Mouse (Mus musculus) CH12.LX (cell line): ENCODE measurements around the gene Rpl34. TPM values are rescaled to one million over a fixed set of nuclear protein-coding genes. Genes with fewer than 3 reads are reported as not detected.

Experiments used
- DNase-seq: peaks from one replicate; pipeline ENCODE4 v3.0.0-alpha.2; 2013; ENCODE audit errors: extremely low read depth
- H3K27ac ChIP-seq: 2 replicates; pipeline ENCODE4 v1.5.1; 2012; ENCODE audit warnings: low read depth, mild to moderate bottlenecking, control low read depth, moderate library complexity; ENCODE audit not compliant: insufficient read depth
- H3K27me3 ChIP-seq: replicated peaks from 2 replicates; pipeline ENCODE3; 2012; ENCODE audit warnings: inconsistent platforms
- H3K36me3 ChIP-seq, 2 experiments: replicated peaks in 1 of 2; 2 replicates each; pipeline versions ENCODE3 to v1.6.1; 2012; ENCODE audit warnings: inconsistent platforms in 1 of 2, low read length in 1 of 2, mild to moderate bottlenecking in 1 of 2, mixed read lengths in 1 of 2, moderate library complexity in 1 of 2; ENCODE audit not compliant: control insufficient read depth in 1 of 2, insufficient read depth in 1 of 2
- H3K4me1 ChIP-seq, 2 experiments: 2 replicates each; pipeline ENCODE4 v1.6.1; 2012; ENCODE audit warnings: inconsistent platforms in 1 of 2, moderate library complexity in 1 of 2; ENCODE audit not compliant: insufficient read depth in 2 of 2, control insufficient read depth in 1 of 2
- H3K4me2 ChIP-seq: 2 replicates; pipeline ENCODE4 v1.6.1; 2012; ENCODE audit warnings: low read depth, mild to moderate bottlenecking, control low read depth; ENCODE audit not compliant: poor library complexity, insufficient read depth, severe bottlenecking
- H3K4me3 ChIP-seq, 3 experiments: fragments of 150-350 bp in 1 of 3; sonication (generic) in 1 of 3; replicated peaks in 1 of 3; 2 replicates each; pipeline versions ENCODE3 to v1.5.1; 2011 to 2012; ENCODE audit warnings: low read depth in 2 of 3, low read length in 2 of 3, mild to moderate bottlenecking in 2 of 3, moderate library complexity in 2 of 3, control low read depth in 1 of 3, improper control_type of control experiment in 1 of 3, inconsistent platforms in 1 of 3, mixed read lengths in 1 of 3; ENCODE audit not compliant: poor library complexity in 1 of 3
- H3K79me2 ChIP-seq: replicated peaks from 2 replicates; pipeline ENCODE4 v1.6.1; 2012; ENCODE audit warnings: mild to moderate bottlenecking, moderate library complexity; ENCODE audit not compliant: control insufficient read depth, poor library complexity, insufficient read depth, severe bottlenecking; ENCODE audit errors: extremely low read depth
- H3K9ac ChIP-seq: 2 replicates; pipeline ENCODE4 v1.6.1; 2012; ENCODE audit warnings: low read depth, mild to moderate bottlenecking, control low read depth, moderate library complexity; ENCODE audit not compliant: insufficient read depth
- H3K9me3 ChIP-seq: replicated peaks from 2 replicates; pipeline ENCODE3; 2012; ENCODE audit warnings: low read length, inconsistent platforms, mixed read lengths
- BHLHE40 ChIP-seq: IDR thresholded peaks from 2 replicates; pipeline ENCODE4 v1.6.1; 2011; ENCODE audit warnings: mild to moderate bottlenecking, low read depth, low read length, improper control_type of control experiment
- EP300 ChIP-seq: IDR thresholded peaks from 2 replicates; pipeline ENCODE4 v1.6.1; 2011; ENCODE audit warnings: low read length, improper control_type of control experiment
- ETS1 ChIP-seq: conservative IDR thresholded peaks from 2 replicates; pipeline ENCODE4 v1.6.1; 2012; ENCODE audit warnings: low read depth, mild to moderate bottlenecking, inconsistent platforms, low read length, improper control_type of control experiment, moderate library complexity
- IRF4 ChIP-seq: IDR thresholded peaks from 2 replicates; pipeline ENCODE4 v1.6.1; 2014; ENCODE audit warnings: low read depth, mild to moderate bottlenecking, inconsistent platforms, low read length, improper control_type of control experiment
- JUN ChIP-seq: IDR thresholded peaks from 2 replicates; pipeline ENCODE4 v1.6.1; 2011; ENCODE audit warnings: low read depth, mild to moderate bottlenecking, low read length, improper control_type of control experiment, moderate library complexity; ENCODE audit not compliant: insufficient read depth
- MAFK ChIP-seq: IDR thresholded peaks from 2 replicates; pipeline ENCODE4 v1.6.1; 2011; ENCODE audit warnings: low read length, improper control_type of control experiment; ENCODE audit not compliant: insufficient replicate concordance
- MAX ChIP-seq: IDR thresholded peaks from 2 replicates; pipeline ENCODE4 v1.6.1; 2011; ENCODE audit warnings: low read length, improper control_type of control experiment
- MXI1 ChIP-seq: IDR thresholded peaks from 2 replicates; pipeline ENCODE4 v1.6.1; 2011; ENCODE audit warnings: mild to moderate bottlenecking, low read depth, low read length, improper control_type of control experiment
- MYC ChIP-seq: IDR thresholded peaks from 2 replicates; pipeline ENCODE4 v1.6.1; 2011; ENCODE audit warnings: low read depth, mild to moderate bottlenecking, improper control_type of control experiment, low read length
- NELFE ChIP-seq: IDR thresholded peaks from 2 replicates; pipeline ENCODE4 v1.6.1; 2011; ENCODE audit warnings: low read depth, low read length, improper control_type of control experiment
- NRF1 ChIP-seq: IDR thresholded peaks from 2 replicates; pipeline ENCODE4 v1.6.1; 2014; ENCODE audit warnings: low read depth, mild to moderate bottlenecking, inconsistent platforms, low read length, improper control_type of control experiment, moderate library complexity
- TBP ChIP-seq: conservative IDR thresholded peaks from 2 replicates; pipeline ENCODE4 v1.6.1; 2011; ENCODE audit warnings: low read depth, low read length, improper control_type of control experiment
- UBTF ChIP-seq: IDR thresholded peaks from 2 replicates; pipeline ENCODE4 v1.6.1; 2012; ENCODE audit warnings: low read depth, mild to moderate bottlenecking, inconsistent platforms, low read length, improper control_type of control experiment, moderate library complexity
- USF1 ChIP-seq: IDR thresholded peaks from 2 replicates; pipeline ENCODE4 v1.6.1; 2014; ENCODE audit warnings: low read depth, mild to moderate bottlenecking, inconsistent platforms, low read length, improper control_type of control experiment
- USF2 ChIP-seq: conservative IDR thresholded peaks from 2 replicates; pipeline ENCODE4 v1.6.1; 2011; ENCODE audit warnings: low read depth, low read length, improper control_type of control experiment
- ZC3H11A ChIP-seq: IDR thresholded peaks from 2 replicates; pipeline ENCODE4 v1.6.1; 2012; ENCODE audit warnings: low read depth, mild to moderate bottlenecking, inconsistent platforms, low read length, improper control_type of control experiment
- ZKSCAN1 ChIP-seq: IDR thresholded peaks from 2 replicates; pipeline ENCODE4 v1.6.1; 2012; ENCODE audit warnings: low read depth, inconsistent platforms, low read length, improper control_type of control experiment, borderline replicate concordance
- ZMIZ1 ChIP-seq: IDR thresholded peaks from 2 replicates; pipeline ENCODE4 v1.6.1; 2012; ENCODE audit warnings: low read depth, mild to moderate bottlenecking, inconsistent platforms, low read length, improper control_type of control experiment
- dilution Hi-C: fragments of 300-500 bp; cut with MboI; formaldehyde crosslinking; loops from 2 replicates; pipeline ENCODE4 v1.14.3; 2020; ENCODE audit warnings: low sequenced_read_pairs; ENCODE audit not compliant: extremely low pct_unique_long_range_greater_than_20kb, extremely low pct_ligation_motif_present
- in situ Hi-C: fragments of 300-500 bp; cut with MboI; formaldehyde crosslinking; loops from 3 replicates; pipeline ENCODE4 v1.14.3; 2019; ENCODE audit warnings: low sequenced_read_pairs, low pct_ligation_motif_present, low pct_unique_long_range_greater_than_20kb, mixed read lengths
- polyA plus RNA-seq: library from polyadenylated mRNA; unstranded; fragments of >175 nt; gene quantifications from 2 replicates; pipeline ENCODE4 v1.2.1, GENCODE M21; 2012; ENCODE audit warnings: low read depth; ENCODE audit not compliant: insufficient read length
- total RNA-seq, 2 experiments: library from RNA; depleted of rRNA; stranded (reverse); fragments of 300-350 nt in 1 of 2; fragments of >200 nt in 1 of 2; gene quantifications; 2 replicates each; pipeline ENCODE4 v1.2.3; 2012 to 2014

Gene Rpl34
- total and polyA plus RNA-seq, 3 experiments = 1,701 to 3,001 (median 2,604) TPM

GRCm38 (mm10) chr3:130758157-130758841 lies 28.1 kb upstream of the Rpl34 start:
- Histone ChIP-seq H3K27ac (no peak overlapping the region), H3K4me1 (peaks cover 0 to 9% of the 10 kb centered on the region in 2 experiments; a peak in 2 of 4 replicates), H3K36me3 (no peaks in the 10 kb centered on the region), H3K4me3 (no peak overlapping the region), H3K9me3 (no peaks in the 10 kb centered on the region), H3K27me3 (no peaks in the 10 kb centered on the region), H3K4me2 (no peak overlapping the region), H3K9ac (no peak overlapping the region), H3K79me2 (no peaks in the 10 kb centered on the region)
- dilution Hi-C loops = no loop called here
- in situ Hi-C loops = no loop called here
- no peak for DNase-seq
- TF ChIP-seq ZMIZ1 (no peak), ETS1 (no peak), USF1 (no peak), ZKSCAN1 (no peak), MAFK (no peak), ZC3H11A (no peak), MXI1 (no peak), MAX (no peak), NELFE (no peak), MYC (no peak), USF2 (no peak), JUN (no peak), EP300 (no peak), BHLHE40 (no peak), TBP (no peak), NRF1 (no peak)

GRCm38 (mm10) chr3:130757117-130757852 lies 27.1 kb upstream of the Rpl34 start:
- peaks cover 0 to 9% of the 10 kb centered on the region in 2 experiments; a peak in 2 of 4 replicates for H3K4me1 ChIP-seq
- no peaks in the 10 kb centered on the region for H3K36me3 ChIP-seq
- no peak overlapping the region for H3K4me3 ChIP-seq
- H3K9me3 ChIP-seq = no peaks in the 10 kb centered on the region
- no peak for DNase-seq
- no peaks in the 10 kb centered on the region for H3K79me2 ChIP-seq
- H3K9ac ChIP-seq = no peak overlapping the region
- no peak overlapping the region for H3K27ac ChIP-seq
- in situ Hi-C loops (no loop called here), dilution Hi-C loops (no loop called here)
- TF ChIP-seq UBTF (no peak), MAFK (peak; percentile 82), EP300 (no peak), MXI1 (no peak), IRF4 (no peak)
- no peaks in the 10 kb centered on the region for H3K27me3 ChIP-seq
- no peak overlapping the region for H3K4me2 ChIP-seq
